Mouse (Mus musculus) kidney, embryonic 15.5 days (tissue): ENCODE data around the gene Bap1. TPM values are rescaled to one million over a fixed set of nuclear protein-coding genes. Genes with fewer than 3 reads are reported as not detected.

Source experiments
- ATAC-seq: fragments of 200-750 bp; cut with Nextera tagmentation; replicated peaks from 2 replicates; pipeline ENCODE4 v1.8.0; 2017; ENCODE audit warnings: moderate TSS enrichment; ENCODE audit not compliant: low FRiP score
- H3K27ac ChIP-seq: fragments of 300-500 bp; sonication (generic); 2 replicates; pipeline ENCODE4 v1.5.1; 2015; ENCODE audit warnings: mild to moderate bottlenecking, inconsistent platforms
- H3K27me3 ChIP-seq: fragments of 300-500 bp; sonication (generic); 2 replicates; pipeline ENCODE4 v1.6.1; 2015; ENCODE audit warnings: inconsistent platforms
- H3K36me3 ChIP-seq: fragments of 300-500 bp; sonication (generic); 2 replicates; pipeline ENCODE4 v1.6.1; 2015; ENCODE audit warnings: inconsistent platforms
- H3K4me1 ChIP-seq: fragments of 300-500 bp; sonication (generic); 2 replicates; pipeline ENCODE4 v1.6.1; 2015; ENCODE audit warnings: inconsistent platforms
- H3K4me2 ChIP-seq: fragments of 300-500 bp; sonication (generic); 2 replicates; pipeline ENCODE4 v1.6.1; 2015; ENCODE audit warnings: moderate library complexity, mild to moderate bottlenecking, inconsistent platforms
- H3K4me3 ChIP-seq: fragments of 300-500 bp; sonication (generic); replicated peaks from 2 replicates; pipeline ENCODE4 v1.5.1; 2015; ENCODE audit warnings: mild to moderate bottlenecking, inconsistent platforms
- H3K9ac ChIP-seq: fragments of 300-500 bp; sonication (generic); 2 replicates; pipeline ENCODE4 v1.6.1; 2015; ENCODE audit warnings: mild to moderate bottlenecking, inconsistent platforms
- H3K9me3 ChIP-seq: fragments of 300-500 bp; sonication (generic); replicated peaks from 2 replicates; pipeline ENCODE4 v1.6.1; 2016; ENCODE audit warnings: inconsistent platforms
- WGBS: fragments of 180-500 bp; shearing (Covaris S2); methylation state at CpG from one replicate; pipeline ENCODE4 v1.1.7; 2015; ENCODE audit warnings: mixed read lengths; 5-methylcytosine and 5-hydroxymethylcytosine counted together
- polyA plus RNA-seq: library from polyadenylated mRNA; unstranded; fragments of >200 nt; fragmentation: Nextera tagmentation; extraction: Ambion mirVana; gene quantifications from 2 replicates; pipeline ENCODE4 v1.2.1, GENCODE M21; 2015

The Bap1 gene
- 92.1 and 96.8 TPM in 2 replicates for polyA plus RNA-seq

DNA sequence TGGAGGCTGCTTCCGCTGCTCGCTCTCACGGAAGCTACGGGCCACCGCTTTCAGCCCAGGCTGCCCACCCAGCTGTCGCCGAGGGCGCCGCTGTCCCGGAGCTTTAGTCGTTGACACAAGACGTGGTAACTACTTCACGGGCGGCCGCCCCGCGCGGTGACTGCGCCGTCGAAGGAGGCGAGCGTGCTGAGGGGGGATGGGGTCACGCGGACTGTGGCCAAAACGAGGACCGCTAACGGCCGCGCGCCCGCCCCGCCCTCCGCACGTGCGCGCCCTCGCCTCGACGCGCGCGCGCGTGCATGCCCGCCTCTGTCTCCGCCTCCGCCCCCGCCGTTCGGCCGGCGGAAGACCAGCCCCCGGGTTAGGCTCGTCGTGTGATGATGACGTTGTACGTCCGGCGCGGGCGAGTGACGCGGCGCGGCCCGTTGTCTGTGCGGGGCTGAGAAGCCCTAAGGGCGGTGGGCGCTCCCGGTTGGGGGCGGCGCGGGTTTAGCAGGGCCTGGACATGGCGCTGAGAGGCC, at the start of gene Bap1, which contains the start of gene Phf7:
TSS of gene Bap1 (plus strand) at position 367 of the 521 bp plus-strand sequence.
TSS of gene Phf7 (minus strand) at position 234 of the 521 bp plus-strand sequence.
- Histone ChIP-seq H3K9ac (peak within 1 kb of the TSS; percentile 100), H3K27me3 (no peaks in the 10 kb centered on the region), H3K4me3 (peak within 1 kb of the TSS; percentile 100), H3K9me3 (no peaks in the 10 kb centered on the region), H3K36me3 (peaks cover 37% of the 10 kb centered on the region), H3K27ac (peak within 1 kb of the TSS; percentile 99), H3K4me2 (peak within 1 kb of the TSS; percentile 75), H3K4me1 (peaks cover 21% of the 10 kb centered on the region)
- peak; percentile 94 for ATAC-seq
- WGBS = under 1% methylated on average over 73 of the region's 75 CpGs

DNA sequence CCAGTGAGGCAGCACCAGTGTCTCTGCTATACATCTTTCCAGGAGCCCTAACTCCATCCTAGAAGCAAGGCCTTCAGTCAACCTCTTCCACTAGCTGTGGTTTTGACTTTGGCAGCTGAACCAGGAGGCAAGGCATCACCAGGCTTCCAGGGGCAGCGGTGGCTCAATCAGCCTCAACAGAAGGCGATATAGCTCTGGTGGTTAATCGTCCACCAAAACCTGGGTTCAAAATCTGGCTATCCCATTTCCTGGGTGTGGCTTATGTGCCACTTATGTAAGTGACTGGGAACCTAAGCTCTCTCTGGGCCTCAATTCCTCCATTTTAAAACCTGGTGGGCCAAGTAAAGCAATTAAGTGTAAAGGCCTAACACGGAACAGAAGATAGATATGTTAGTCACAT, 46.4 kb upstream of the Bap1 start:
- H3K27me3 ChIP-seq = no peaks in the 10 kb centered on the region
- H3K9ac ChIP-seq = peak overlapping the region; percentile 94
- peak overlapping the region; percentile 92 for H3K27ac ChIP-seq
- no peak for ATAC-seq
- no peaks in the 10 kb centered on the region for H3K9me3 ChIP-seq
- H3K4me3 ChIP-seq = peak overlapping the region; percentile 83
- H3K36me3 ChIP-seq = peaks cover 47% of the 10 kb centered on the region
- H3K4me2 ChIP-seq = peak overlapping the region; percentile 89
- H3K4me1 ChIP-seq = peaks cover 26% of the 10 kb centered on the region
- 47% methylated on average over 4 of the region's 4 CpGs for WGBS

DNA sequence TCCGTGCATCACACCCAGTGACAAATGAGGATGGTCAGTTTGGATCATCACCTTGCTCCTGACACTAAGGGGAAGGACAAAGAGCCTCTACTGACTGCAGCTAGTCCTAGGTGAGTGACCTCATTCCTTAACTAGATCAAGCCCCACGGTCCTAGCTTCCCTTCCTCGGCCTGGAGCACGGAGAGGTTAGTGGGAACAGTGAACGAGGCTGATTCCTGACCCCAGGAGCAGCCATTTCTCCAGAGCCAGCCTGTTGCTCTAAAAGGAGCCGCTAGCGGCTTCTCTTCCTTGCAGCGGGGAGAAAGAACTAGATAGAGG, 46.0 kb upstream of the Bap1 start:
- Histone ChIP-seq H3K27me3 (no peaks in the 10 kb centered on the region), H3K36me3 (peaks cover 43% of the 10 kb centered on the region), H3K4me1 (peaks cover 26% of the 10 kb centered on the region), H3K4me2 (peak overlapping the region; percentile 89), H3K4me3 (peak overlapping the region; percentile 83), H3K9me3 (no peaks in the 10 kb centered on the region), H3K27ac (peak overlapping the region; percentile 92), H3K9ac (peak overlapping the region; percentile 94)
- no peak for ATAC-seq
- WGBS = 13% methylated on average over 8 of the region's 8 CpGs

DNA sequence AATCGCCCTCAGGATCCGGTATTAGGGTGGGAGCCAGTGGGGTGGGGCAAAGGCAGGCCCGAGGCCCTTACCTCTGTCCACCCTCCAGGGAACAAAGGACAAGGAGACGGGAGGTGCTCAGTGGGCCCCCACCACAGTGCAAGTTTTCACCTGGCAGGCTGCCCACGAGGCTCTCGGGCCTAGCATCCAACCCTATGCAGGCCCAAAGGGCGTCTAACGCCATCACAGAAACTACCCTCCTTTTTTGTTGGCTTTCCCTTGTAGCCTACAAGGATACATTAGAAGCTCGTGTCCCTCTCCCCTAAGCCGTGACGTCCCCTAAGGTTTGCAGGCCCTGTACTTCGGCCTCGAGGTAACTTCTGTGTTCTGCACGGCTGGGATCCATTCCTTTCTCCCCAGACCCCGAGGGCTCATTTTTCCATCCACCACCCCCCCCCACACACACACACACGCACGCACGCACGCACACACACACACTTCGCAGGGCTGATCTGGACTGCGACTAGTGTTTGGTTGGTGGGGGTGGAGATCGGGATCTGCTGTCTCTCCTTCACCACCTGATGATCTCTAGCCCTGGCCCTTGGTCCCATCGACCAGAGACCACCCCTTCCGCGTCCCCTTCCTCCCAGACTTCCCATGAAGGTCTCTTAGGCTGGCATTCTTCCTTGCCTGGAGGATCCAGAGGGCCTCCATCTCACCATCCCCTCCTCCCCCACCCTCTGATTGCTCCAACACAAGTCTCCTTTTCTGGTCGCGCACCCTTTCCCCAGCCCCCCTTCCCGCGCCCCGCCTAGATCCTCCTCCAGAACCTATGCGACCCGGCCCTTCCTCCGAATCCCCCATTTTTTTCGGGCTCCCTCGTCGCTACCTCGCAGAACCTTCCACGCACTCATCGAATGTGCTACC, 45.4 kb upstream of the Bap1 start:
- Histone ChIP-seq H3K27me3 (no peaks in the 10 kb centered on the region), H3K27ac (peak overlapping the region; percentile 92), H3K4me1 (peaks cover 26% of the 10 kb centered on the region), H3K4me2 (peak overlapping the region; percentile 89), H3K9me3 (no peaks in the 10 kb centered on the region), H3K9ac (peak overlapping the region; percentile 94), H3K4me3 (peak overlapping the region; percentile 83), H3K36me3 (peaks cover 37% of the 10 kb centered on the region)
- ATAC-seq = peak; percentile 67
- under 1% methylated on average over 39 of the region's 39 CpGs for WGBS

- WGBS = under 1% methylated on average over 42 of the region's 48 CpGs
- peak overlapping the region; percentile 92 for H3K27ac ChIP-seq
- H3K4me2 ChIP-seq = peak overlapping the region; percentile 89
- no peaks in the 10 kb centered on the region for H3K27me3 ChIP-seq
- H3K4me3 ChIP-seq = peak overlapping the region; percentile 83
- H3K9ac ChIP-seq = peak overlapping the region; percentile 94
- H3K36me3 ChIP-seq = peaks cover 30% of the 10 kb centered on the region
- H3K9me3 ChIP-seq = no peaks in the 10 kb centered on the region
- peak; percentile 84 for ATAC-seq
- H3K4me1 ChIP-seq = peaks cover 26% of the 10 kb centered on the region
Measured at GRCm38 (mm10) chr14:31206472-31206981, 44.7 kb upstream of the Bap1 start.

DNA sequence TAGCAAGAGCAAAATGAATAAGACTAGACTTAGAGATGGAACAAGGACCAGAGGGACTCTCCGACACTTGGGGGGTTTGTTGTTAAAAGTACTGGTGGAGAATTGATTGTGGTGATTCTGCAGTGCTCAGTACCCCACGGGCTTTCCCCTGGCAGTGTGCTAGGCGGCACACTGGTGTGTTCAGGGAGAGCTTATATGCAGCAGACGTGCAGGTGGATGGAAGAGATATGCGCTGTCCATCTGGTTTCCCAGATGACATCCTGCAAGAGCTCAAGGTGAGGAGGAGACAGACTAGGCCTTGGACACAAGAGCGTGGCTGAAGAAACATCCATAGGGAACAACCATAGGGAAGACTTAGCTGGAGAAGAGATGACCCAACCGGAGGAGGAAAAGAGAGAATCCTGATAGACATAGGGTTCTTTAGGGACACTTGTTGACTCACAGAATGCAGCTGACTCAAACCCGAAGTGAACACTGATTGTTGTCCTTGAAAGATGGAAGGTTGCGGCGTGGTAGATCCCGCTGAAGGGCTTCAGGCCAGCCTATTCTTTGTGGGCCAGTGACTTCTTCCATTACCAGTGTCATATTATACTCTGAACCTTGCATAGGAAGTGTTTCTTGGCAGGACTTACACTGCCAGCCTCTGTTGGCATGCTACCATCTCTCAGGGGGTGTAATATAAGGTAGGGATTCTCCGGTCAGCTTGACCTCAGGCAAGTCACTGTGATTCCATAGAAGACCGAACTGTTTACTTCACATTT, 44.0 kb upstream of the Bap1 start:
- H3K27ac ChIP-seq = peak overlapping the region; percentile 54; the same call in 1 of the 2 replicates
- WGBS = 84% methylated on average over 13 of the region's 13 CpGs
- H3K4me1 ChIP-seq = peaks cover 26% of the 10 kb centered on the region
- ATAC-seq = peak; percentile 13
- peak overlapping the region; percentile 83 for H3K4me3 ChIP-seq
- H3K9ac ChIP-seq = peak overlapping the region; percentile 94
- H3K36me3 ChIP-seq = peaks cover 23% of the 10 kb centered on the region
- H3K27me3 ChIP-seq = no peaks in the 10 kb centered on the region
- H3K9me3 ChIP-seq = no peaks in the 10 kb centered on the region
- peak overlapping the region; percentile 89 for H3K4me2 ChIP-seq

DNA sequence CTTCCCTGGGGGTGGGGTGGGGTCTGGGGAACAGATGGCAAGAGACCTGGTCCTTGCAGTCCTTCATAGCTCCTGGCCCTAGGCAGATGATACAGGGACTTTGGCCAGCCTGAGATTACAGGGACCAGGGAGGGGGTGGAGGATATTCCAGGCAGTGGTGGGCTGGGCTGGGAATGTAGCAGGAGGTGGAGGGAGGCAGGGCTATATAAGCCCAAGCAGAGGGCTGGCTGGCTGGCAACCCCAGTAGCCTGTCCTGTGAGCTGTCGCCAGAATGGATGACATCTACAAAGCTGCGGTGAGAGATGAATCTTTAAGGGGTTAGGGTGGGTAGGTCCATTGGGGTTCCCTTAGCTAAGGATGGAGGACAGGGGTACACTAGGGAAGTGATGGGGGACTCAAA, 43.2 kb upstream of the Bap1 start, which contains the start of gene Tnnc1:
TSS of gene Tnnc1 (plus strand) at position 229 of the 400 bp plus-strand sequence.
- H3K27ac ChIP-seq = no peak within 1 kb of the TSS
- H3K9ac ChIP-seq = peak within 1 kb of the TSS; percentile 94; the same call in 1 of the 2 replicates
- ATAC-seq = no peak
- H3K4me1 ChIP-seq = peaks cover 26% of the 10 kb centered on the region
- 77% methylated on average over 2 of the region's 2 CpGs for WGBS
- peak within 1 kb of the TSS; percentile 83 for H3K4me3 ChIP-seq
- peak within 1 kb of the TSS; percentile 89 for H3K4me2 ChIP-seq
- H3K9me3 ChIP-seq = no peaks in the 10 kb centered on the region
- peaks cover 14% of the 10 kb centered on the region for H3K36me3 ChIP-seq
- H3K27me3 ChIP-seq = no peaks in the 10 kb centered on the region

DNA sequence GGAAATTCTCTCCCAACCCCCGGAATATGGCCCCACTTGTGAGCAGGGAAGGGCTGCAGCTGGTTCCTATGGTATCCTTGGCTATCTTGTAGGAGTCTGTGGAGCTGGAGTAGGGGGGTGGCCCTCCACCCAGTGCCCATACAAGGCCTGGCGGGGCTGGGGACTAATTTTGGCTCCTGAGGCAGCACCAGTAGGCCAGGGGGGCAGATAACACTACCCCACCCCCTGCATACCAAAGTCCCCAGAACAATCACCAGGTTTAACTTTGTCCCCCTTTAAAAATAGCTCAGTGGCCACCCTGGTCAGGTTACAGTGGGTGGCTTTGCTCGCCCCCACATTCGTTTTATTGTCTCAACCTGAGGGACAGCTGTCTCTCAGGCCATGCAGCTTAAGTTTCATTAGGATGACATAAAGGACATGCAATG, 42.1 kb upstream of the Bap1 start:
- ATAC-seq = no peak
- no peaks in the 10 kb centered on the region for H3K9me3 ChIP-seq
- H3K4me1 ChIP-seq = peaks cover 21% of the 10 kb centered on the region
- WGBS = 71% methylated on average over 4 of the region's 4 CpGs
- no peak overlapping the region for H3K4me3 ChIP-seq
- H3K27me3 ChIP-seq = no peaks in the 10 kb centered on the region
- H3K36me3 ChIP-seq = peaks cover 4% of the 10 kb centered on the region
- H3K27ac ChIP-seq = no peak overlapping the region
- H3K4me2 ChIP-seq = no peak overlapping the region
- H3K9ac ChIP-seq = no peak overlapping the region

DNA sequence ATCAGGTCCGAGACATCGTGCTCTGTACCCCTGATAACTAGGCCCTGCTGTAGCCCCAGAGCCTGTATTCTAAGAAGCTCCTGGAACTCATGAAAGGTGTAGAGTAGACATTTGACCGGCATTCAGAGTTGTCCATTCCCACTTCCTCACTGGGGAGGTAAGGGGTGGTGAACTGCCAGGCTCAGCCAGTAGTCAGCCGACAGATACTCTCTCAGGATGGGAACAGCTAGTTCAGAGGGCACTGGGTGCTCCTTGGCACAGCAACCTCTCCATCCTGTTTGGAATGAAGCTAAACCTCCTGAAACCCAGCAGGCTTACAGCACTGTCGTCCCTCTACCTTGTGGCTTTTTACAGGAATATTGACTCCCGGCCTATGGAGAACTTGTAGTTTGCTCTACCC, 39.4 kb upstream of the Bap1 start:
- Histone ChIP-seq H3K4me1 (peaks cover 12% of the 10 kb centered on the region), H3K27me3 (no peaks in the 10 kb centered on the region), H3K27ac (no peak overlapping the region), H3K9ac (no peak overlapping the region), H3K36me3 (no peaks in the 10 kb centered on the region), H3K4me3 (no peak overlapping the region), H3K9me3 (no peaks in the 10 kb centered on the region), H3K4me2 (no peak overlapping the region)
- 91% methylated on average over 6 of the region's 6 CpGs for WGBS
- no peak for ATAC-seq

DNA sequence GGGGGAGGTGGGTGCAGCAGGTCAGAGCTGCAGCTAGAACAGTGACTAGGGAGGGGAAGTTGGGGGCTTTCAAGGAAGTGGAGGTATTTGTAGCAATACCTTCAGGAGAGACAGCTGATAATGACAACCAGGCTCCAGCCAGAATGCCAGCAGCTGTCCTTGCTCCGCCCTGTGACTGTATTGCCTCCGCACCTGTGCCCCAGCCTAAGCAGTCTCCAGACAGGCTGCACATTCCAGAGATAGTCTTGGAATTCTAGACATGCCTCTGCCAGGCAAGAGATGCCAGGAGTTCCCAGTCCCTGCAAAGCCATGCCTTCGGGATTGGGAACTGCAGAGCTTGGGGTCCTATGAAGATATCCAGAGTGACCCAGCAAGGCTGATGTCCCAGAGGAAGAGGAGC, 38.8 kb upstream of the Bap1 start:
- Histone ChIP-seq H3K4me2 (no peak overlapping the region), H3K27ac (no peak overlapping the region), H3K36me3 (no peaks in the 10 kb centered on the region), H3K9ac (no peak overlapping the region), H3K9me3 (no peaks in the 10 kb centered on the region), H3K4me3 (no peak overlapping the region), H3K27me3 (no peaks in the 10 kb centered on the region), H3K4me1 (peaks cover 9% of the 10 kb centered on the region)
- no peak for ATAC-seq
- WGBS = 78% methylated on average over 3 of the region's 3 CpGs

GRCm38 (mm10) chr14:31213868-31214267, 37.4 kb upstream of the Bap1 start:
- no peak overlapping the region for H3K4me2 ChIP-seq
- 68% methylated on average over 8 of the region's 8 CpGs for WGBS
- no peaks in the 10 kb centered on the region for H3K9me3 ChIP-seq
- no peak overlapping the region for H3K27ac ChIP-seq
- peaks cover 14% of the 10 kb centered on the region for H3K4me1 ChIP-seq
- H3K4me3 ChIP-seq = no peak overlapping the region
- H3K9ac ChIP-seq = no peak overlapping the region
- no peaks in the 10 kb centered on the region for H3K27me3 ChIP-seq
- H3K36me3 ChIP-seq = no peaks in the 10 kb centered on the region
- ATAC-seq = no peak
